Mouse (Mus musculus) hindbrain, embryonic 16.5 days (tissue): ENCODE results near the gene C1qc. TPM values are rescaled to one million over a fixed set of nuclear protein-coding genes. Genes with fewer than 3 reads are reported as not detected.

Experiments
- ATAC-seq: fragments of 200-750 bp; cut with Nextera tagmentation; 2 replicates; pipeline ENCODE4 v1.8.0; 2017; ENCODE audit warnings: moderate TSS enrichment, moderate library complexity
- H3K27ac ChIP-seq: fragments of 300-500 bp; sonication (generic); 2 replicates; pipeline ENCODE4 v1.5.1; 2014; ENCODE audit warnings: low read depth, mild to moderate bottlenecking, control low read depth, low read length, moderate library complexity
- H3K27me3 ChIP-seq: fragments of 300-500 bp; sonication (generic); replicated peaks from 2 replicates; pipeline ENCODE4 v1.6.1; 2014; ENCODE audit warnings: low read length; ENCODE audit not compliant: control insufficient read depth, insufficient read depth
- H3K36me3 ChIP-seq: fragments of 300-500 bp; sonication (generic); 2 replicates; pipeline ENCODE4 v1.6.1; 2014; ENCODE audit warnings: mild to moderate bottlenecking, low read length, moderate library complexity, mixed read lengths; ENCODE audit not compliant: control insufficient read depth, insufficient read depth
- H3K4me1 ChIP-seq: fragments of 300-500 bp; sonication (generic); 2 replicates; pipeline ENCODE4 v1.6.1; 2014; ENCODE audit warnings: low read depth, low read length; ENCODE audit not compliant: control insufficient read depth, insufficient read depth
- H3K4me2 ChIP-seq: fragments of 300-500 bp; sonication (generic); 2 replicates; pipeline ENCODE4 v1.6.1; 2014; ENCODE audit warnings: mild to moderate bottlenecking, low read length, control low read depth, moderate library complexity
- H3K4me3 ChIP-seq: fragments of 300-500 bp; sonication (generic); 2 replicates; pipeline ENCODE4 v1.5.1; 2014; ENCODE audit warnings: mild to moderate bottlenecking, low read length, control low read depth, moderate library complexity
- H3K9ac ChIP-seq: fragments of 300-500 bp; sonication (generic); 2 replicates; pipeline ENCODE4 v1.6.1; 2014; ENCODE audit warnings: low read depth, mild to moderate bottlenecking, control low read depth, low read length, moderate library complexity
- H3K9me3 ChIP-seq: fragments of 300-500 bp; sonication (generic); 2 replicates; pipeline ENCODE4 v1.6.1; 2014; ENCODE audit warnings: mild to moderate bottlenecking, low read length, moderate library complexity; ENCODE audit not compliant: control insufficient read depth
- WGBS: fragments of 180-500 bp; shearing (Covaris S2); extraction: QIAGEN DNeasy Blood & Tissue Kit; methylation state at CpG from one replicate; pipeline ENCODE4 v1.1.7; 2014; 5-methylcytosine and 5-hydroxymethylcytosine counted together
- polyA plus RNA-seq: library from polyadenylated mRNA; unstranded; fragments of >200 nt; fragmentation: Nextera tagmentation; extraction: Ambion mirVana; gene quantifications from 2 replicates; pipeline ENCODE4 v1.2.1, GENCODE M21; 2015

Gene C1qc
- polyA plus RNA-seq, 1 experiment from 2014 or later = 28.8 TPM

GRCm38 (mm10) chr4:136865531-136865930 is 27.3 kb downstream of the C1qc start:
- Histone ChIP-seq H3K36me3 (no peaks in the 10 kb centered on the region), H3K9me3 (no peaks in the 10 kb centered on the region), H3K9ac (peak overlapping the region; percentile 47), H3K4me2 (peak overlapping the region; percentile 4), H3K27me3 (no peaks in the 10 kb centered on the region), H3K4me3 (no peak overlapping the region), H3K27ac (peak overlapping the region; percentile 21), H3K4me1 (peaks cover 22% of the 10 kb centered on the region)
- 46% methylated on average over 5 of the region's 5 CpGs for WGBS
- no peak for ATAC-seq

GRCm38 (mm10) chr4:136864751-136865470 is 28.0 kb downstream of the C1qc start:
- H3K36me3 ChIP-seq = no peaks in the 10 kb centered on the region
- H3K4me1 ChIP-seq = peaks cover 22% of the 10 kb centered on the region
- H3K4me2 ChIP-seq = peak overlapping the region; percentile 4
- WGBS = 2% methylated on average over 15 of the region's 15 CpGs
- peak; percentile 38 for ATAC-seq
- H3K9ac ChIP-seq = peak overlapping the region; percentile 47
- peak overlapping the region; percentile 21 for H3K27ac ChIP-seq
- no peaks in the 10 kb centered on the region for H3K27me3 ChIP-seq
- no peak overlapping the region for H3K4me3 ChIP-seq
- no peaks in the 10 kb centered on the region for H3K9me3 ChIP-seq

- no peak for ATAC-seq
- no peak overlapping the region for H3K4me2 ChIP-seq
- no peak overlapping the region for H3K27ac ChIP-seq
- 42% methylated on average over 9 of the region's 9 CpGs for WGBS
- no peaks in the 10 kb centered on the region for H3K36me3 ChIP-seq
- H3K4me3 ChIP-seq = no peak overlapping the region
- no peaks in the 10 kb centered on the region for H3K27me3 ChIP-seq
- peaks cover 22% of the 10 kb centered on the region for H3K4me1 ChIP-seq
- no peak overlapping the region for H3K9ac ChIP-seq
- H3K9me3 ChIP-seq = no peaks in the 10 kb centered on the region
Measured at GRCm38 (mm10) chr4:136863517-136863916, 29.3 kb downstream of the C1qc start.

- Histone ChIP-seq H3K9ac (no peak overlapping the region), H3K27ac (no peak overlapping the region)
- WGBS = 76% methylated on average over 2 of the region's 2 CpGs
Measured at GRCm38 (mm10) chr4:136862411-136862810, 30.5 kb downstream of the C1qc start.

GRCm38 (mm10) chr4:136861806-136862205 is 31.1 kb downstream of the C1qc start:
- no peaks in the 10 kb centered on the region for H3K9me3 ChIP-seq
- peaks cover 15% of the 10 kb centered on the region for H3K4me1 ChIP-seq
- H3K36me3 ChIP-seq = no peaks in the 10 kb centered on the region
- no peak overlapping the region for H3K4me2 ChIP-seq
- ATAC-seq = peak; percentile 43; the same call in 1 of the 2 replicates
- WGBS = 9% methylated on average over 17 of the region's 17 CpGs
- H3K27me3 ChIP-seq = no peaks in the 10 kb centered on the region
- peak overlapping the region; percentile 2; the same call in 1 of the 2 replicates for H3K9ac ChIP-seq
- no peak overlapping the region; the same call in 1 of the 2 replicates for H3K27ac ChIP-seq
- H3K4me3 ChIP-seq = no peak overlapping the region

More at GRCm38 (mm10) chr4:136862411-136862810, 30.5 kb downstream of the C1qc start:
- Histone ChIP-seq H3K4me2 (no peak overlapping the region), H3K27me3 (no peaks in the 10 kb centered on the region), H3K4me1 (peaks cover 15% of the 10 kb centered on the region), H3K9me3 (no peaks in the 10 kb centered on the region), H3K36me3 (no peaks in the 10 kb centered on the region), H3K4me3 (no peak overlapping the region)
- no peak for ATAC-seq

- 88% methylated on average over 7 of the region's 7 CpGs for WGBS
- Histone ChIP-seq H3K9ac (no peak overlapping the region), H3K36me3 (no peaks in the 10 kb centered on the region), H3K27ac (no peak overlapping the region), H3K4me3 (no peak overlapping the region), H3K4me1 (peaks cover 11% of the 10 kb centered on the region), H3K9me3 (no peaks in the 10 kb centered on the region), H3K27me3 (no peaks in the 10 kb centered on the region), H3K4me2 (no peak overlapping the region)
- no peak for ATAC-seq
Measured at GRCm38 (mm10) chr4:136860022-136860421, 32.8 kb downstream of the C1qc start.

GRCm38 (mm10) chr4:136855081-136855480 is 37.8 kb downstream of the C1qc start:
- WGBS = 29% methylated on average over 6 of the region's 6 CpGs
- H3K9ac ChIP-seq = no peak overlapping the region
- ATAC-seq = no peak

GRCm38 (mm10) chr4:136852989-136853388 is 39.9 kb downstream of the C1qc start:
- H3K36me3 ChIP-seq = no peaks in the 10 kb centered on the region
- 0 out of 2 replicates have a peak, but pooled peaks cover under 1% of the 10 kb centered on the region for H3K4me1 ChIP-seq
- no peak overlapping the region for H3K9ac ChIP-seq
- H3K4me3 ChIP-seq = no peak overlapping the region
- ATAC-seq = no peak
- no peaks in the 10 kb centered on the region for H3K27me3 ChIP-seq
- H3K9me3 ChIP-seq = no peaks in the 10 kb centered on the region
- no peak overlapping the region for H3K27ac ChIP-seq
- 86% methylated on average over 12 of the region's 12 CpGs for WGBS
- no peak overlapping the region for H3K4me2 ChIP-seq

More at GRCm38 (mm10) chr4:136855081-136855480, 37.8 kb downstream of the C1qc start:
- no peaks in the 10 kb centered on the region for H3K9me3 ChIP-seq
- no peaks in the 10 kb centered on the region for H3K4me1 ChIP-seq
- no peak overlapping the region for H3K4me2 ChIP-seq
- no peak overlapping the region for H3K4me3 ChIP-seq
- H3K27me3 ChIP-seq = no peaks in the 10 kb centered on the region
- H3K27ac ChIP-seq = no peak overlapping the region
- no peaks in the 10 kb centered on the region for H3K36me3 ChIP-seq

- H3K4me2 ChIP-seq = no peak overlapping the region
- no peak overlapping the region for H3K27ac ChIP-seq
- H3K9ac ChIP-seq = no peak overlapping the region
- H3K27me3 ChIP-seq = no peaks in the 10 kb centered on the region
- H3K4me3 ChIP-seq = no peak overlapping the region
- no peaks in the 10 kb centered on the region for H3K36me3 ChIP-seq
- H3K9me3 ChIP-seq = no peaks in the 10 kb centered on the region
- no peak for ATAC-seq
- peaks cover 3% of the 10 kb centered on the region; the same call in 1 of the 2 replicates for H3K4me1 ChIP-seq
- 47% methylated on average over 5 of the region's 5 CpGs for WGBS
Measured at GRCm38 (mm10) chr4:136852119-136852518, 40.7 kb downstream of the C1qc start.
